Mouse (Mus musculus) monocyte, adult 5-6 weeks (primary cell): Measurements from ENCODE around the gene Ldlrad3. TPM values are rescaled to one million over a fixed set of nuclear protein-coding genes. Genes with fewer than 3 reads are reported as not detected.

Experiments
- ATAC-seq: fragments of 153-309, 156-312 bp; replicated peaks from 2 replicates; pipeline ENCODE4 v1.8.0; 2017; ENCODE audit warnings: mild to moderate bottlenecking; ENCODE audit not compliant: low TSS enrichment, insufficient number of reproducible peaks, severe bottlenecking, poor library complexity, low FRiP score
- total RNA-seq: library from RNA; stranded (forward); fragments of 200-1000, 200-491, 200-594 nt; gene quantifications from 3 replicates; pipeline ENCODE4 v1.2.3, GENCODE M21; 2017

Gene Ldlrad3
- total RNA-seq, 1 experiment from 2014 or later: 99.1 TPM

DNA sequence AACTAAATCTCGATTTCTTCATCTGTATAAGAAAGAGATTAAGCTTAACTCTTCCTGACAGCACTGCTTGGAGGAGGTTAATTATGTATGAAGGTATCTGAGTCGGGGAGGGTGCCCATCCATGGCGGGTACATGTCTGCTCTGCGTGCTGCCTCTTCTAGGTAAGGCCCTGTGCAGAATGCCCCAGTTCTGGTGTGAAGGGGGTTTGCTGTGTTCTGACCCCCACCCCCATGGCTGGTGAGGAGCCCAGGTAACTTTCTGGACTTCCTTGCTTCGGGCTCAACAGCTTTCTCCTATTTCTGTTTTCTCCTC, 279.9 kb downstream of the Ldlrad3 start:
- ATAC-seq: no peak

GRCm38 (mm10) chr2:101905534-101906378, 280.4 kb downstream of the Ldlrad3 start:
- ATAC-seq: peak; percentile 63

- no peak for ATAC-seq
These were observed 284.0 kb downstream of the Ldlrad3 start for GRCm38 (mm10) chr2:101902196-101902595.

Other genes with a start within 250 kb of the Ldlrad3 start
- gene Trim44, start 221.4 kb upstream of the Ldlrad3 start, total RNA-seq: 29.3 to 39.8 TPM (median 36.1 TPM) in 3 replicates